Mouse (Mus musculus) layer of hippocampus, postnatal 14 days (tissue): ENCODE measurements around the gene Pde9a. TPM values are rescaled to one million over a fixed set of nuclear protein-coding genes. Genes with fewer than 3 reads are reported as not detected.
"Not testable (repeated sequence)": the region's sequence is repeated elsewhere in the genome, so short reads cannot be mapped to it uniquely, and the experiment has no call there.

Experiments used
- DNase-seq, 2 experiments: peaks; one replicate each; pipeline ENCODE4 v3.0.0; 2021 to 2022; ENCODE audit warnings: low spot score in 2 of 2, mixed read lengths in 1 of 2
- long read RNA-seq, 2 experiments: library from polyadenylated mRNA; stranded (forward); transcript quantifications; one replicate each; pipeline ENCODE4 v2.0.0; 2021
- total RNA-seq, 2 experiments: library from RNA; stranded (reverse); gene quantifications; 2 replicates each; pipeline ENCODE4 v1.2.3; 2021

Pde9a gene
- 10 to 100 TPM; 25.9 to 28.3 TPM for total RNA-seq
- long read RNA-seq, experiment 1, transcript Pde9a-201 (19 exons, 2,089 nt), result major isoform, 6 of 11 reads
- long read RNA-seq, experiment 1, partial matches to known transcripts, result 1 of 11 reads
- long read RNA-seq, experiment 1, other reads (novel, unspliced or antisense), result 2 of 11 reads
- long read RNA-seq, experiment 2, transcript Pde9a-201 (19 exons, 2,089 nt), result major isoform, 12 of 23 reads
- long read RNA-seq, experiment 2, partial matches to known transcripts, result 3 of 23 reads
- long read RNA-seq, experiment 2, other reads (novel, unspliced or antisense), result 6 of 23 reads

GRCm38 (mm10) chr17:31385671-31386665 is at the start of gene Pde9a:
Gene Pde9a, plus strand, starts transcription at chr17:31386210.
- DNase-seq, result peak in 1 of 2 experiments; percentile 63

- DNase-seq, result no peak
Measured at GRCm38 (mm10) chr17:31339769-31340168, 46.2 kb upstream of the Pde9a start.

GRCm38 (mm10) chr17:31342191-31342590 is 43.8 kb upstream of the Pde9a start:
- no peak for DNase-seq

- peak; percentile 61 to 74 for DNase-seq
Measured at GRCm38 (mm10) chr17:31344172-31344801, 41.7 kb upstream of the Pde9a start.

GRCm38 (mm10) chr17:31344816-31345215 is 41.2 kb upstream of the Pde9a start:
- no peak for DNase-seq

GRCm38 (mm10) chr17:31348129-31348528 is 37.9 kb upstream of the Pde9a start:
- no peak for DNase-seq

- DNase-seq, result peak in 1 of 2 experiments; percentile 36
Measured at GRCm38 (mm10) chr17:31349388-31349787, 36.6 kb upstream of the Pde9a start.

- DNase-seq, result no peak
Measured at GRCm38 (mm10) chr17:31351984-31352383, 34.0 kb upstream of the Pde9a start.

GRCm38 (mm10) chr17:31353255-31353654 is 32.8 kb upstream of the Pde9a start:
- DNase-seq, result no peak

- not testable (repeated sequence) for DNase-seq
Measured at GRCm38 (mm10) chr17:31354684-31355083, 31.3 kb upstream of the Pde9a start.

- DNase-seq, result no peak
Measured at GRCm38 (mm10) chr17:31355792-31356502, 30.1 kb upstream of the Pde9a start.

GRCm38 (mm10) chr17:31360582-31360981 is 25.4 kb upstream of the Pde9a start:
- no peak for DNase-seq

- DNase-seq, result no peak
Measured at GRCm38 (mm10) chr17:31365586-31366166, 20.3 kb upstream of the Pde9a start.

- no peak for DNase-seq
Measured at GRCm38 (mm10) chr17:31370221-31370620, 15.8 kb upstream of the Pde9a start.

- no peak for DNase-seq
Measured at GRCm38 (mm10) chr17:31370931-31371330, 15.1 kb upstream of the Pde9a start.

- peak; percentile 78 to 87 for DNase-seq
Measured at GRCm38 (mm10) chr17:31377961-31378360, 8.0 kb upstream of the Pde9a start.

- DNase-seq, result peak in 1 of 2 experiments; percentile 61
Measured at GRCm38 (mm10) chr17:31378361-31378761, 7.6 kb upstream of the Pde9a start.

- no peak for DNase-seq
Measured at GRCm38 (mm10) chr17:31379086-31379485, 6.9 kb upstream of the Pde9a start.

GRCm38 (mm10) chr17:31379863-31380262 is 6.1 kb upstream of the Pde9a start:
- DNase-seq, result no peak

GRCm38 (mm10) chr17:31383320-31383719 is 2.7 kb upstream of the Pde9a start:
- no peak for DNase-seq
